Mouse (Mus musculus) CH12.LX (cell line): ENCODE measurements around the gene Lmna. TPM values are rescaled to one million over a fixed set of nuclear protein-coding genes. Genes with fewer than 3 reads are reported as not detected.

Experiments
- DNase-seq: peaks from one replicate; pipeline ENCODE4 v3.0.0-alpha.2; 2013; ENCODE audit errors: extremely low read depth
- H3K27ac ChIP-seq: 2 replicates; pipeline ENCODE4 v1.5.1; 2012; ENCODE audit warnings: low read depth, mild to moderate bottlenecking, control low read depth, moderate library complexity; ENCODE audit not compliant: insufficient read depth
- H3K27me3 ChIP-seq: replicated peaks from 2 replicates; pipeline ENCODE3; 2012; ENCODE audit warnings: inconsistent platforms
- H3K36me3 ChIP-seq, 2 experiments: replicated peaks in 1 of 2; 2 replicates each; pipeline versions ENCODE3 to v1.6.1; 2012; ENCODE audit warnings: inconsistent platforms in 1 of 2, low read length in 1 of 2, mild to moderate bottlenecking in 1 of 2, mixed read lengths in 1 of 2, moderate library complexity in 1 of 2; ENCODE audit not compliant: control insufficient read depth in 1 of 2, insufficient read depth in 1 of 2
- H3K4me1 ChIP-seq, 2 experiments: 2 replicates each; pipeline ENCODE4 v1.6.1; 2012; ENCODE audit warnings: inconsistent platforms in 1 of 2, moderate library complexity in 1 of 2; ENCODE audit not compliant: insufficient read depth in 2 of 2, control insufficient read depth in 1 of 2
- H3K4me2 ChIP-seq: 2 replicates; pipeline ENCODE4 v1.6.1; 2012; ENCODE audit warnings: low read depth, mild to moderate bottlenecking, control low read depth; ENCODE audit not compliant: poor library complexity, insufficient read depth, severe bottlenecking
- H3K4me3 ChIP-seq, 3 experiments: fragments of 150-350 bp in 1 of 3; sonication (generic) in 1 of 3; replicated peaks in 1 of 3; 2 replicates each; pipeline versions ENCODE3 to v1.5.1; 2011 to 2012; ENCODE audit warnings: low read depth in 2 of 3, low read length in 2 of 3, mild to moderate bottlenecking in 2 of 3, moderate library complexity in 2 of 3, control low read depth in 1 of 3, improper control_type of control experiment in 1 of 3, inconsistent platforms in 1 of 3, mixed read lengths in 1 of 3; ENCODE audit not compliant: poor library complexity in 1 of 3
- H3K79me2 ChIP-seq: replicated peaks from 2 replicates; pipeline ENCODE4 v1.6.1; 2012; ENCODE audit warnings: mild to moderate bottlenecking, moderate library complexity; ENCODE audit not compliant: control insufficient read depth, poor library complexity, insufficient read depth, severe bottlenecking; ENCODE audit errors: extremely low read depth
- H3K9ac ChIP-seq: 2 replicates; pipeline ENCODE4 v1.6.1; 2012; ENCODE audit warnings: low read depth, mild to moderate bottlenecking, control low read depth, moderate library complexity; ENCODE audit not compliant: insufficient read depth
- H3K9me3 ChIP-seq: replicated peaks from 2 replicates; pipeline ENCODE3; 2012; ENCODE audit warnings: low read length, inconsistent platforms, mixed read lengths
- BHLHE40 ChIP-seq: IDR thresholded peaks from 2 replicates; pipeline ENCODE4 v1.6.1; 2011; ENCODE audit warnings: mild to moderate bottlenecking, low read depth, low read length, improper control_type of control experiment
- CHD2 ChIP-seq: IDR thresholded peaks from 2 replicates; pipeline ENCODE4 v1.6.1; 2011; ENCODE audit warnings: low read length, improper control_type of control experiment
- CTCF ChIP-seq, 2 experiments: IDR thresholded peaks in 1 of 2; conservative IDR thresholded peaks in 1 of 2; 2 replicates each; pipeline ENCODE4 v1.5.1; 2011 to 2012; ENCODE audit warnings: low read depth in 2 of 2, low read length in 2 of 2, improper control_type of control experiment in 1 of 2, inconsistent platforms in 1 of 2, mild to moderate bottlenecking in 1 of 2, moderate library complexity in 1 of 2
- ELF1 ChIP-seq: IDR thresholded peaks from 2 replicates; pipeline ENCODE4 v1.6.1; 2014; ENCODE audit warnings: low read depth, mild to moderate bottlenecking, inconsistent platforms, low read length, improper control_type of control experiment
- EP300 ChIP-seq: IDR thresholded peaks from 2 replicates; pipeline ENCODE4 v1.6.1; 2011; ENCODE audit warnings: low read length, improper control_type of control experiment
- ETS1 ChIP-seq: conservative IDR thresholded peaks from 2 replicates; pipeline ENCODE4 v1.6.1; 2012; ENCODE audit warnings: low read depth, mild to moderate bottlenecking, inconsistent platforms, low read length, improper control_type of control experiment, moderate library complexity
- GABPA ChIP-seq: IDR thresholded peaks from 2 replicates; pipeline ENCODE4 v1.6.1; 2012; ENCODE audit warnings: low read depth, low read length, improper control_type of control experiment, inconsistent platforms; ENCODE audit not compliant: insufficient replicate concordance
- IRF4 ChIP-seq: IDR thresholded peaks from 2 replicates; pipeline ENCODE4 v1.6.1; 2014; ENCODE audit warnings: low read depth, mild to moderate bottlenecking, inconsistent platforms, low read length, improper control_type of control experiment
- JUN ChIP-seq: IDR thresholded peaks from 2 replicates; pipeline ENCODE4 v1.6.1; 2011; ENCODE audit warnings: low read depth, mild to moderate bottlenecking, low read length, improper control_type of control experiment, moderate library complexity; ENCODE audit not compliant: insufficient read depth
- MAX ChIP-seq: IDR thresholded peaks from 2 replicates; pipeline ENCODE4 v1.6.1; 2011; ENCODE audit warnings: low read length, improper control_type of control experiment
- MEF2A ChIP-seq: IDR thresholded peaks from 2 replicates; pipeline ENCODE4 v1.6.1; 2014; ENCODE audit warnings: low read depth, mild to moderate bottlenecking, inconsistent platforms, low read length, improper control_type of control experiment, borderline replicate concordance
- MXI1 ChIP-seq: IDR thresholded peaks from 2 replicates; pipeline ENCODE4 v1.6.1; 2011; ENCODE audit warnings: mild to moderate bottlenecking, low read depth, low read length, improper control_type of control experiment
- MYC ChIP-seq: IDR thresholded peaks from 2 replicates; pipeline ENCODE4 v1.6.1; 2011; ENCODE audit warnings: low read depth, mild to moderate bottlenecking, improper control_type of control experiment, low read length
- POLR2A ChIP-seq: IDR thresholded peaks from 2 replicates; pipeline ENCODE4 v1.6.1; 2011; ENCODE audit warnings: low read depth, mild to moderate bottlenecking, improper control_type of control experiment, low read length
- SMC3 ChIP-seq: IDR thresholded peaks from 2 replicates; pipeline ENCODE4 v1.6.1; 2011; ENCODE audit warnings: low read depth, low read length, improper control_type of control experiment
- UBTF ChIP-seq: IDR thresholded peaks from 2 replicates; pipeline ENCODE4 v1.6.1; 2012; ENCODE audit warnings: low read depth, mild to moderate bottlenecking, inconsistent platforms, low read length, improper control_type of control experiment, moderate library complexity
- USF1 ChIP-seq: IDR thresholded peaks from 2 replicates; pipeline ENCODE4 v1.6.1; 2014; ENCODE audit warnings: low read depth, mild to moderate bottlenecking, inconsistent platforms, low read length, improper control_type of control experiment
- dilution Hi-C: fragments of 300-500 bp; cut with MboI; formaldehyde crosslinking; loops from 2 replicates; pipeline ENCODE4 v1.14.3; 2020; ENCODE audit warnings: low sequenced_read_pairs; ENCODE audit not compliant: extremely low pct_unique_long_range_greater_than_20kb, extremely low pct_ligation_motif_present
- in situ Hi-C: fragments of 300-500 bp; cut with MboI; formaldehyde crosslinking; loops from 3 replicates; pipeline ENCODE4 v1.14.3; 2019; ENCODE audit warnings: low sequenced_read_pairs, low pct_ligation_motif_present, low pct_unique_long_range_greater_than_20kb, mixed read lengths
- polyA plus RNA-seq: library from polyadenylated mRNA; unstranded; fragments of >175 nt; gene quantifications from 2 replicates; pipeline ENCODE4 v1.2.1, GENCODE M21; 2012; ENCODE audit warnings: low read depth; ENCODE audit not compliant: insufficient read length
- total RNA-seq, 2 experiments: library from RNA; depleted of rRNA; stranded (reverse); fragments of 300-350 nt in 1 of 2; fragments of >200 nt in 1 of 2; gene quantifications; 2 replicates each; pipeline ENCODE4 v1.2.3; 2012 to 2014

Gene Lmna
- total and polyA plus RNA-seq, 3 experiments, result 16.1 to 67.7 (median 17.2) TPM

DNA sequence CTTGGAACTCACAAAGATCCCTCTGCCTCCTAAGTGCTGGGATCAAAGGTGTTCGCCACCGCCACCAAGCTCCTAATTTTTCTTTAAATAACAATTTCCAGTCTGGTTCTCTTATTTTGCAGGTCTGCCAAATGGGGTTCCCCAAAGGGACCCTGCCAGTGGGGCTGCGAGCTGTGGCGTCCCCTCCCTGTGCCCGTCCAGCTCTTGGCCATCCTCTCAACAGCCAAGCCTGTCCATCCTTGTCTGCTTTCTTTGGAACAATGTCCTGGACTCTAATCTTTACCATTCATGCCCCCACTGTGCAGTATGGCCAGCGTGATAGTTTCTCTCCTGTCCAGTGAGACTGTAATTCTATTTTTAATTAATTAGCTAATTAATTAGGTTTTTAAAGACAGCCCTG, 11.4 kb upstream of the Lmna start:
- Histone ChIP-seq H3K4me1 (peaks cover 23 to 41% of the 10 kb centered on the region in 2 experiments), H3K4me2 (peak overlapping the region; percentile 74), H3K9me3 (no peaks in the 10 kb centered on the region), H3K9ac (no peak overlapping the region), H3K27me3 (peaks cover 16% of the 10 kb centered on the region), H3K36me3 (peaks cover 9 to 26% of the 10 kb centered on the region in 2 experiments), H3K79me2 (no peaks in the 10 kb centered on the region), H3K27ac (no peak overlapping the region), H3K4me3 (no peak overlapping the region)
- dilution Hi-C loops (no loop called here), in situ Hi-C loops (loop anchor here (5.0 kb wide), 2 partner anchors 34 to 114 kb away; no protein-coding TSS in a partner anchor)
- no peak for DNase-seq
- TF ChIP-seq USF1, result no peak
- TF ChIP-seq MEF2A, result no peak
- TF ChIP-seq CHD2, result no peak
- TF ChIP-seq POLR2A, result no peak
- TF ChIP-seq CTCF (conservative IDR thresholded peaks at IDR 0.05 in 1 of 2, IDR thresholded peaks at IDR 0.05 in 1 of 2; ENCODE audit: low read depth in 2 of 2, low read length in 2 of 2), result no peak
- TF ChIP-seq MAX, result no peak
- TF ChIP-seq MXI1, result no peak
- no peak for TF ChIP-seq SMC3
- no peak for TF ChIP-seq UBTF
- no peak for TF ChIP-seq GABPA
- TF ChIP-seq MYC, result no peak
- TF ChIP-seq ELF1, result no peak
- no peak for TF ChIP-seq EP300
- no peak for TF ChIP-seq JUN
- TF ChIP-seq IRF4, result no peak

- dilution Hi-C loops (no loop called here), in situ Hi-C loops (loop anchor here (5.0 kb wide), 2 partner anchors 33 to 113 kb away; no protein-coding TSS in a partner anchor)
- TF ChIP-seq IRF4, result peak; percentile 59
- TF ChIP-seq BHLHE40, result 0 out of 2 replicates have a peak, but pooled peaks have one; percentile 16
- 0 out of 2 replicates have a peak, but pooled peaks have one; percentile 24 for TF ChIP-seq ETS1
- no peak for TF ChIP-seq MXI1
- H3K4me1 ChIP-seq, result peaks cover 25 to 42% of the 10 kb centered on the region in 2 experiments
- peak overlapping the region in 1 of 3 experiments; percentile 6 for H3K4me3 ChIP-seq
- no peak overlapping the region for H3K27ac ChIP-seq
- no peaks in the 10 kb centered on the region for H3K79me2 ChIP-seq
- DNase-seq, result no peak
- H3K9me3 ChIP-seq, result no peaks in the 10 kb centered on the region
- no peak overlapping the region for H3K4me2 ChIP-seq
- peaks cover 9 to 22% of the 10 kb centered on the region in 2 experiments for H3K36me3 ChIP-seq
- H3K9ac ChIP-seq, result no peak overlapping the region
- H3K27me3 ChIP-seq, result peaks cover 19% of the 10 kb centered on the region
Observed at GRCm38 (mm10) chr3:88520078-88520477, 10.3 kb upstream of the Lmna start.
